In genomic region chr15:99716814-99717213, GRCm38 (mm10) we compare ENCODE assay signal across 20 mouse cellular contexts. TPM values are rescaled to one million over a fixed set of nuclear protein-coding genes. Genes with fewer than 3 reads are reported as not detected.
A peak's percentile ranks its signal among the peaks of the same experiment; 100 is the strongest.
DNase-seq lines count a peak whose midpoint lies in the region; ATAC-seq and TF ChIP-seq lines count a peak whose summit lies in the region.
"Had no signal": no experiment of that assay in that cellular context is flagged by ENCODE, and none has a peak within 500 bp of the region (broad histone marks: within the 10 kb centered on the region; RNA-seq: fewer than 3 reads in every experiment).

No protein-coding gene starts in this region.

- H3K4me3 ChIP-seq in hindbrain, embryonic 15.5 days = no peak overlapping the region
- H3K4me3 ChIP-seq in hindbrain, embryonic 14.5 days (replicated peaks; ENCODE audit: low read length) = no peak overlapping the region
- H3K4me3 ChIP-seq in midbrain, embryonic 11.5 days (ENCODE audit: low read depth, low read length) = no peak overlapping the region
- no peak overlapping the region for H3K4me3 ChIP-seq in midbrain, embryonic 14.5 days (replicated peaks; ENCODE audit: low read depth, low read length)
- no peak overlapping the region for H3K4me3 ChIP-seq in olfactory bulb, adult 2 months (ENCODE audit: insufficient read depth, low read depth, low read length)
- H3K4me3 ChIP-seq: embryonic facial prominence, embryonic 15.5 days; hindbrain, embryonic 12.5 days; intestine, embryonic 15.5 days; lung, embryonic 15.5 days; midbrain, embryonic 15.5 days had no signal

- no peak for TF ChIP-seq CTCF in olfactory bulb, adult 2 months (IDR thresholded peaks at IDR 0.05; ENCODE audit: insufficient read depth, low read depth, low read length)

- ATAC-seq in hindbrain, embryonic 15.5 days (ENCODE audit: low FRiP score, low read depth) = no peak
- no peak for ATAC-seq in hindbrain, embryonic 14.5 days (ENCODE audit: low FRiP score)
- no peak for ATAC-seq in midbrain, embryonic 11.5 days (ENCODE audit: low FRiP score)
- no peak for ATAC-seq in midbrain, embryonic 14.5 days (ENCODE audit: low FRiP score, low TSS enrichment)
- ATAC-seq: intestine, embryonic 15.5 days; midbrain, embryonic 15.5 days had no signal

- H3K27me3 ChIP-seq in hindbrain, embryonic 15.5 days = no peaks in the 10 kb centered on the region
- H3K27me3 ChIP-seq in hindbrain, embryonic 14.5 days (ENCODE audit: control insufficient read depth, insufficient read depth, low read length) = no peaks in the 10 kb centered on the region
- H3K27me3 ChIP-seq in midbrain, embryonic 11.5 days (ENCODE audit: control insufficient read depth, insufficient read depth, low read length) = no peaks in the 10 kb centered on the region
- no peaks in the 10 kb centered on the region for H3K27me3 ChIP-seq in midbrain, embryonic 14.5 days (ENCODE audit: control insufficient read depth, insufficient read depth, low read length)
- H3K27me3 ChIP-seq: embryonic facial prominence, embryonic 15.5 days; hindbrain, embryonic 12.5 days; intestine, embryonic 15.5 days; lung, embryonic 15.5 days; midbrain, embryonic 15.5 days had no signal

- H3K36me3 ChIP-seq in hindbrain, embryonic 15.5 days = peaks cover 37% of the 10 kb centered on the region
- H3K36me3 ChIP-seq in hindbrain, embryonic 14.5 days (replicated peaks; ENCODE audit: control insufficient read depth, insufficient read depth) = peaks cover 56% of the 10 kb centered on the region
- H3K36me3 ChIP-seq in midbrain, embryonic 11.5 days (ENCODE audit: control insufficient read depth, insufficient read depth, low read length) = peaks cover 17% of the 10 kb centered on the region
- H3K36me3 ChIP-seq in midbrain, embryonic 14.5 days (ENCODE audit: control insufficient read depth, insufficient read depth, low read length) = peaks cover 63% of the 10 kb centered on the region

- no peak for TF ChIP-seq POLR2A in olfactory bulb, adult 2 months (IDR thresholded peaks at IDR 0.05; ENCODE audit: insufficient read depth, low read depth, low read length)

- peaks cover 34% of the 10 kb centered on the region for H3K4me1 ChIP-seq in hindbrain, embryonic 15.5 days (replicated peaks)
- H3K4me1 ChIP-seq in hindbrain, embryonic 14.5 days (replicated peaks; ENCODE audit: control insufficient read depth, insufficient read depth, low read length) = peaks cover 16% of the 10 kb centered on the region
- H3K4me1 ChIP-seq in midbrain, embryonic 11.5 days (ENCODE audit: control insufficient read depth, insufficient read depth, low read length) = no peaks in the 10 kb centered on the region
- H3K4me1 ChIP-seq in midbrain, embryonic 14.5 days (ENCODE audit: control insufficient read depth, insufficient read depth, low read length) = no peaks in the 10 kb centered on the region
- H3K4me1 ChIP-seq in olfactory bulb, adult 2 months (ENCODE audit: control insufficient read depth, insufficient read depth, low read length) = peaks cover 76% of the 10 kb centered on the region

- no peak overlapping the region for H3K9ac ChIP-seq in hindbrain, embryonic 15.5 days
- H3K9ac ChIP-seq in hindbrain, embryonic 14.5 days = no peak overlapping the region
- H3K9ac ChIP-seq in midbrain, embryonic 11.5 days (ENCODE audit: low read length) = no peak overlapping the region
- no peak overlapping the region for H3K9ac ChIP-seq in midbrain, embryonic 14.5 days (replicated peaks; ENCODE audit: low read length)
- H3K9ac ChIP-seq: embryonic facial prominence, embryonic 15.5 days; hindbrain, embryonic 12.5 days; intestine, embryonic 15.5 days; lung, embryonic 15.5 days; midbrain, embryonic 15.5 days had no signal

- 83% methylated on average over 12 of the region's 12 CpGs for WGBS in hindbrain, embryonic 15.5 days
- WGBS in hindbrain, embryonic 14.5 days = 82% methylated on average over 12 of the region's 12 CpGs
- WGBS in midbrain, embryonic 11.5 days = 89% methylated on average over 12 of the region's 12 CpGs
- 87% methylated on average over 12 of the region's 12 CpGs for WGBS in midbrain, embryonic 14.5 days
- WGBS in olfactory bulb, adult 2 months = 47% methylated on average over 12 of the region's 12 CpGs

- no peak overlapping the region for H3K4me2 ChIP-seq in hindbrain, embryonic 15.5 days
- H3K4me2 ChIP-seq in hindbrain, embryonic 14.5 days (replicated peaks) = no peak overlapping the region
- no peak overlapping the region for H3K4me2 ChIP-seq in midbrain, embryonic 11.5 days
- no peak overlapping the region for H3K4me2 ChIP-seq in midbrain, embryonic 14.5 days (ENCODE audit: low read length)
- H3K4me2 ChIP-seq: embryonic facial prominence, embryonic 15.5 days; hindbrain, embryonic 12.5 days; midbrain, embryonic 15.5 days had no signal

- H3K9me3 ChIP-seq in hindbrain, embryonic 15.5 days = no peaks in the 10 kb centered on the region
- H3K9me3 ChIP-seq in hindbrain, embryonic 14.5 days (ENCODE audit: control insufficient read depth, low read length) = no peaks in the 10 kb centered on the region
- no peaks in the 10 kb centered on the region for H3K9me3 ChIP-seq in midbrain, embryonic 11.5 days (ENCODE audit: control insufficient read depth, low read length)
- no peaks in the 10 kb centered on the region for H3K9me3 ChIP-seq in midbrain, embryonic 14.5 days (ENCODE audit: control insufficient read depth, low read length)
- H3K9me3 ChIP-seq: embryonic facial prominence, embryonic 15.5 days; hindbrain, embryonic 12.5 days; intestine, embryonic 15.5 days; lung, embryonic 15.5 days; midbrain, embryonic 15.5 days had no signal

- H3K27ac ChIP-seq in hindbrain, embryonic 15.5 days (replicated peaks) = peak overlapping the region; percentile 79; the same call in 1 of the 2 replicates
- no peak overlapping the region; the same call in 1 of the 2 replicates for H3K27ac ChIP-seq in hindbrain, embryonic 14.5 days
- no peak overlapping the region for H3K27ac ChIP-seq in midbrain, embryonic 11.5 days (ENCODE audit: low read depth, low read length)
- no peak overlapping the region for H3K27ac ChIP-seq in midbrain, embryonic 14.5 days (replicated peaks; ENCODE audit: low read depth, low read length)
- H3K27ac ChIP-seq in olfactory bulb, adult 2 months (ENCODE audit: insufficient read depth, low read depth, low read length) = peak overlapping the region; percentile 95
- H3K27ac ChIP-seq: embryonic facial prominence, embryonic 15.5 days; hindbrain, embryonic 12.5 days; lung, embryonic 15.5 days had no signal

- peak; percentile 43 to 48 for DNase-seq in cerebellum, postnatal 25 days
- no peak for DNase-seq in cerebellum, postnatal 4 days (ENCODE audit: low spot score in 2 of 2)
- no peak for DNase-seq in hindbrain, embryonic 14.5 days (ENCODE audit: low spot score)
- peak; percentile 79 for DNase-seq in midbrain, embryonic 11.5 days (ENCODE audit: low spot score, missing footprints)
- DNase-seq in midbrain, embryonic 14.5 days = no peak
- DNase-seq in embryo, embryonic 10.5 days (ENCODE audit: low spot score) = no peak
- DNase-seq: embryo, embryonic 11 days; liver; thymus, postnatal 25 days had no signal

RNA-seq across cellular contexts. Expression of gene Gpd1, which starts 0.5 kb away (rescaled TPM):
- 3.6 and 4.7 TPM in 2 replicates for polyA plus RNA-seq in hindbrain, embryonic 15.5 days (2015; fragmentation: Nextera tagmentation; extraction: Ambion mirVana)
- polyA plus RNA-seq in hindbrain, embryonic 14.5 days (2014; fragmentation: Nextera tagmentation; extraction: Ambion mirVana) = 2.0 and 2.2 TPM in 2 replicates
- polyA plus RNA-seq in midbrain, embryonic 11.5 days (2014; fragmentation: Nextera tagmentation; extraction: Ambion mirVana) = 0.14 and 0.18 TPM in 2 replicates
- 0.92 and 1.7 TPM in 2 replicates for polyA plus RNA-seq in midbrain, embryonic 14.5 days (2014; fragmentation: Nextera tagmentation; extraction: Ambion mirVana)
- polyA plus RNA-seq in olfactory bulb, adult 2 months (2012; ENCODE audit: insufficient read depth, insufficient read length, low replicate concordance, missing spikeins) = not detected in 2 replicates

RNA-seq across cellular contexts. Expression of gene Cox14, which starts 8.6 kb away (rescaled TPM):
- 171 and 178 TPM in 2 replicates for polyA plus RNA-seq in hindbrain, embryonic 15.5 days (2015; fragmentation: Nextera tagmentation; extraction: Ambion mirVana)
- polyA plus RNA-seq in hindbrain, embryonic 14.5 days (2014; fragmentation: Nextera tagmentation; extraction: Ambion mirVana) = 182 and 202 TPM in 2 replicates
- polyA plus RNA-seq in midbrain, embryonic 11.5 days (2014; fragmentation: Nextera tagmentation; extraction: Ambion mirVana) = 135 and 140 TPM in 2 replicates
- polyA plus RNA-seq in midbrain, embryonic 14.5 days (2014; fragmentation: Nextera tagmentation; extraction: Ambion mirVana) = 168 and 206 TPM in 2 replicates
- not detected in 2 replicates for polyA plus RNA-seq in olfactory bulb, adult 2 months (2012; ENCODE audit: insufficient read depth, insufficient read length, low replicate concordance, missing spikeins)

RNA-seq across cellular contexts. Expression of gene Gm17349, which starts 11.5 kb away (rescaled TPM):
- polyA plus RNA-seq in hindbrain, embryonic 15.5 days (2015; fragmentation: Nextera tagmentation; extraction: Ambion mirVana) = not detected in 2 replicates
- not detected in 2 replicates for polyA plus RNA-seq in hindbrain, embryonic 14.5 days (2014; fragmentation: Nextera tagmentation; extraction: Ambion mirVana)
- polyA plus RNA-seq in midbrain, embryonic 11.5 days (2014; fragmentation: Nextera tagmentation; extraction: Ambion mirVana) = not detected in 2 replicates
- not detected in 2 replicates for polyA plus RNA-seq in midbrain, embryonic 14.5 days (2014; fragmentation: Nextera tagmentation; extraction: Ambion mirVana)
- not detected in 2 replicates for polyA plus RNA-seq in olfactory bulb, adult 2 months (2012; ENCODE audit: insufficient read depth, insufficient read length, low replicate concordance, missing spikeins)
- polyA plus RNA-seq: C2C12; embryonic facial prominence, embryonic 15.5 days; heart, postnatal 0 days; hindbrain, embryonic 12.5 days; intestine, embryonic 15.5 days; kidney, embryonic 16.5 days; lung, embryonic 15.5 days; midbrain, embryonic 15.5 days; testis, adult 2 months had no signal

RNA-seq across cellular contexts. Expression of gene Smarcd1, which starts 14.9 kb away (rescaled TPM):
- polyA plus RNA-seq in hindbrain, embryonic 15.5 days (2015; fragmentation: Nextera tagmentation; extraction: Ambion mirVana) = 89.1 and 96.4 TPM in 2 replicates
- 93.2 and 107 TPM in 2 replicates for polyA plus RNA-seq in hindbrain, embryonic 14.5 days (2014; fragmentation: Nextera tagmentation; extraction: Ambion mirVana)
- polyA plus RNA-seq in midbrain, embryonic 11.5 days (2014; fragmentation: Nextera tagmentation; extraction: Ambion mirVana) = 111 and 113 TPM in 2 replicates
- 127 and 136 TPM in 2 replicates for polyA plus RNA-seq in midbrain, embryonic 14.5 days (2014; fragmentation: Nextera tagmentation; extraction: Ambion mirVana)
- 510 TPM in 1 of 2 replicates, not detected in the other for polyA plus RNA-seq in olfactory bulb, adult 2 months (2012; ENCODE audit: insufficient read depth, insufficient read length, low replicate concordance, missing spikeins)

RNA-seq across cellular contexts. Expression of gene Asic1, which starts 46.6 kb away (rescaled TPM):
- 58.1 and 63.6 TPM in 2 replicates for polyA plus RNA-seq in hindbrain, embryonic 15.5 days (2015; fragmentation: Nextera tagmentation; extraction: Ambion mirVana)
- 49.7 and 51.7 TPM in 2 replicates for polyA plus RNA-seq in hindbrain, embryonic 14.5 days (2014; fragmentation: Nextera tagmentation; extraction: Ambion mirVana)
- 10.5 and 11.4 TPM in 2 replicates for polyA plus RNA-seq in midbrain, embryonic 11.5 days (2014; fragmentation: Nextera tagmentation; extraction: Ambion mirVana)
- 51.9 and 53.5 TPM in 2 replicates for polyA plus RNA-seq in midbrain, embryonic 14.5 days (2014; fragmentation: Nextera tagmentation; extraction: Ambion mirVana)
- not detected in 2 replicates for polyA plus RNA-seq in olfactory bulb, adult 2 months (2012; ENCODE audit: insufficient read depth, insufficient read length, low replicate concordance, missing spikeins)

Comparison
In these comparisons a context has a peak if more than half of its experiments do, and no peak if none do; other contexts are left out.
1. DNase-seq: peak in cerebellum, postnatal 25 days (2 of 2) and midbrain, embryonic 11.5 days (single experiment); none in cerebellum, postnatal 4 days (0 of 2), hindbrain, embryonic 14.5 days (single experiment), midbrain, embryonic 14.5 days (single experiment) and embryo, embryonic 10.5 days (single experiment).
2. H3K27ac ChIP-seq: peak in hindbrain, embryonic 15.5 days (single experiment) and olfactory bulb, adult 2 months (single experiment); none in hindbrain, embryonic 14.5 days (single experiment), midbrain, embryonic 11.5 days (single experiment) and midbrain, embryonic 14.5 days (single experiment).
3. RNA of gene Cox14, which starts 8.6 kb away (polyA plus RNA-seq): 182 to 202 TPM in hindbrain, embryonic 14.5 days, 171 to 178 TPM in hindbrain, embryonic 15.5 days, 168 to 206 TPM in midbrain, embryonic 14.5 days and 135 to 140 TPM in midbrain, embryonic 11.5 days; not detected in olfactory bulb, adult 2 months; every median in the first group is over 100 times any median in the second.